Mouse (Mus musculus) gastrocnemius, adult 18-20 months (tissue): ENCODE measurements at regions not wholly inside any gene's neighbourhood (a gene's known extent, or its start where the extent isn't known, plus 50 kb on each side); places are given as distances from the start of the nearest gene placed in this dataset.

Source experiments
- DNase-seq: peaks from one replicate; pipeline ENCODE4 v3.0.0; 2021; ENCODE audit warnings: low spot score

DNA sequence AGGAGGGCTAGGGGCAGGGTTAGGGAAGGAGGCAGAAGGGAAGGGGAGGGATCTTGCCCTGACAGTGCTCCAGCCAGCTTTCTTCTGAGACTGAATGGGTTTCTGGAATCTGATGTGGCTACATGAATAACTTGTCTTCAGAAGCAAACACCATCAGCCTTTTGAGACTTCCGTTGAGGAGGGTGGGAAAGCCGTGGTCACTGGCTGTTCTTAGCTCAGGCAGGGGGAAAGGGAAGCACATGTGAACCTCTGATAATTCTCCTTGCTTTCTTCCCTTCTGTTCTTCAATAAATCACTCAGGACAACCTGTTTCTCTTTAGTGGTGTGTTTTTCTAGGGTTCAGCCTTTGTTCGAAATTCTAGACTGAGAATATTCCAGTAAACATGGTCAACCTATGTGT is 148.9 kb downstream of the Bcl11a start:
- DNase-seq: no peak

DNA sequence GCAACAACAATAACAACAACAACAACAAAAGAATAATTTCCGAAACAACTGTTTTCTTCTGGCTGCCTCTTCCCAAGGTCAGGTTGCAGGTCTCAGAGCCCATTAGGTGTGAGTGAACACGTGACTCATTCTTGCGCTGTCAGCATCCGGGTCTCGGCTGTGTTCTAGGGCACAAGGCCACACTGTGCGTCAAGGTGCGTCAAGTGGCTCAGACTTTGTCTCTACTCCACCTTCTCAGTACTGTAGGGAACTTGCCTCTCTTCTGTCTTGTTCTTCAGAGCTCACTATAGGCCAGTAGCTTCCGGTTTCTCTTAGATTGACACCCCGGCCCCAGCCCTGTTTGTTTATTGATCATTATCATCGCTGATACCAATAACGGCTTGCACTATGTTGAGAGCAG is 155.5 kb downstream of the Bcl11a start:
- no peak for DNase-seq

DNA sequence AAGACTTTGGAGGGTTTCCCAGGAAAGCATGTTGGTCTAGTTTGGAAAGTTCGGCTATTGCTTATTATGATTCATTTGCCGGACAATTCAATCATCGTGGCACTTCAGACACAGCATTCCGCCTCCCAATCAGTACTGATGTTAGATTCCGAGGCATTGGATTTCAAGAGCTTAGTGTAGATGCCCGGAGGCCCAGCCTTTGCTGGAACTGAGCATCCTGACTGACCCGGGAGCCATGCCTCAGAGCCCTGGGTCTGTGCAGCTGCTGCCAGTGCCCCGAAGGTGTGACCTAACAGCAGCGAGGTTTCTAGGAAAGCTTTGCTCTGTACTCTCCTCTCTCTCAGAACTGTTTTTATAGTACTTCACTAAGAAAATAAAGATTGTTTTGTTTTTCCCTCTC is 156.0 kb downstream of the Bcl11a start:
- no peak for DNase-seq

DNA sequence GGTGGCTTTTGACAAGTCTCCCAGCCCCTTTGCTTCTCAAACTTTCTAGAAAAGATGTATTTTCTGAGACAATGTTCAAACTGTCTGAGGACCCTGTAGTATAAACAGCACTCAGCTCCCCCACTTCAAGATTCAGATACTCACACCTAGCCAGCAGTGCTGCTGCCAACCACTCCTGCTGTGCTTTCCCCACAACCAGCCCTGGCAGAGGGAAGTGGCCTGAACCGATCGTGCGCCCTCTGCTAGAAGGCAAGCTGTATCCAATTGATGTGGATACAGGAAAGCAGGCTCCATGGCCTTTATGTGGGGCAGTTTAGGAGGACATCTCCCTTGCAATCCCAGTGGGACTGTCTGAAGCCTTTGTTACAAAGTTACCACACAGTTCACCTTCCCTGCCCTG is 156.6 kb downstream of the Bcl11a start:
- DNase-seq: no peak

DNA sequence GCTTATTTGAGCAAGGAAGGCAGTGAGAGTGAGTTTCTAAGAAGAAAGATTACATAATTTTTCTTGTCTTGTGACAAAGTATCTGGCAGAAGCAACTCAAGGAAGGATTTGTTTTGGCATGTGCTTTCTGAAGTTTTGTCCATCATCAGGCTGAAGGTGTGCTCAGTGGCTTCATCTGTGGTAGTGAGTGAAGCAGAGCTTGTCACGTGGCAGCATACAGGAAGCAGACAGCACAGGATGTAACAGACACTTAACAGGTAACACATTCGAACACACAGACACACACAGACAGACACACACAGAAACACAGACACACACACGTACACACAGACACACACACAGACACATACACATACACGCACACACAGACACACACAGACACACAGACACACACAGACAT is 157.5 kb downstream of the Bcl11a start:
- DNase-seq: no peak

DNA sequence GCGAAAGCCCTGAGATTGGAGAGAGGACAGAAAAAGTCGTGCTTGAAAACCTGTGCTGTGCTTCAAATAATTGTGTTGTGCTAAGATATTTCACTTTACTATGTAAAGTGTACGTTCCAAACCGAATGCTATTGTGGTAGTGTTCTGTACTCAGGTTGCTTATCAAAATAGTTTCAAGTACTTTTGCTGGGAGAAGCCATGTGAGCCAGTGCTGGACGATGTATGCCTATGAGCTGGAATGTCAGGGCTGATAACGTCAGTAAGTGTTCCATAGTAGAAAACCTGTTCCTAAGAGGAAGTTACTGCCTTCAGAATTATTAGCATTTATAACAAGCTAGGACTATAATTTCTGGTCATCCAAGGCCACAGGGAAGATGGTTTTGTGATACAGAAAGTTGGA is 161.8 kb downstream of the Bcl11a start:
- DNase-seq: no peak

DNA sequence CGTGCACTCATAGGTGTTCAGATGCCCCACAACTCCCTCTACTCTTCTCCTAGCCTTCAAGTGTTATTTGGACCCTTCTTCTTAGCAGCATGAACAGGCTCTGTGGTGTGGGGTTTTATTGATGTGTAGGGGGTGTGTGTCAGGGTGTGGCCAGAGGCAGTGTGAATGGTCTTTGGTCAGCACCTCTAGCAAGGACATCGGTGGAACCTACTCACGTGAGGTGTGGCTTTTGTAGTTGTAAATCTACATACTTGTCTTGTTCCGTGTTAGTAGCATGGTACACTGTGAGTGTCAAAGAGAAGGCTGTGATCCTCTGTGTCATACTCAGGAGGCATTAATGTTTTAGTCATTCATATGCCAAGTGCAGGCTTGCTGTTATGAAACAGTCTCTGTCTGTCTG is 164.2 kb downstream of the Bcl11a start:
- no peak for DNase-seq

DNA sequence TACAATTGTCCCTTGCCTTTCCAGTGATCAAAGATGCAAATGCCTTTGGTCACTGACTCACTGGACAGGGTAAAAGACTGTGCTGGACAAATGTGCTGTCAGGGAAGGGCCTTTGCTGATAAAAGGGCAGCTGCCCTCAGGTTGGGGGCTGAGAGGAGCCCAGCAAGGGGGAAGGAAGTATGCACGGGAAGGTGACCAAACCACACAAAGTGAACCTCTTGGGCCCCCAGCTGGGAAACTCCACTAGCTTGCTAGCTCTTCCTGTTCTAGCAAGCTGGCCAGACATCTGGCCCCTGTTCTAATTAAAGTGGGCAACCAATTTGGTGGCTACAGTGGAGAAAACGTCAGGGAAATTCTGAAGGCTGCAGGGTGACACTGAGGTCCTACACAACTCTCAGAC is 165.0 kb downstream of the Bcl11a start:
- no peak for DNase-seq

DNA sequence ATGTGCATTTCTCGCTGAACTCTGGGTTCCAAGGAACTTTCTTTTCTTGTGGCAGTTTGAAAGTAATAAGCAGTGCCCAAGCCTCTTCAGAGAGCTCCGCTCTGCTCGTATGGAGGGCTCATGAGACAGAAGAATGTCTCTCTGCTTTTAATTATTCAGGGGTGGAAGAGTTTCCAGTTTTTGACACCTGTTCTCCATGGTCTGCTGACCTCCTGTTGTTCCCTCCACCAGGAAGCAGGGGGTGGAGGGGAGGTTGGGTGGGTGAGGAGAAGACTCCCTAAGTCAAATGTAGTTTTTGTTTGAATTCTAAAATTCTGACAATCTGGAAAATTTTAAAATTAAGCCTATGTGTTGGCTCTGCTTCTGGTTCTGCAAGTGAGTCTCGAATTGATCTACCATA is 167.5 kb downstream of the Bcl11a start:
- no peak for DNase-seq

DNA sequence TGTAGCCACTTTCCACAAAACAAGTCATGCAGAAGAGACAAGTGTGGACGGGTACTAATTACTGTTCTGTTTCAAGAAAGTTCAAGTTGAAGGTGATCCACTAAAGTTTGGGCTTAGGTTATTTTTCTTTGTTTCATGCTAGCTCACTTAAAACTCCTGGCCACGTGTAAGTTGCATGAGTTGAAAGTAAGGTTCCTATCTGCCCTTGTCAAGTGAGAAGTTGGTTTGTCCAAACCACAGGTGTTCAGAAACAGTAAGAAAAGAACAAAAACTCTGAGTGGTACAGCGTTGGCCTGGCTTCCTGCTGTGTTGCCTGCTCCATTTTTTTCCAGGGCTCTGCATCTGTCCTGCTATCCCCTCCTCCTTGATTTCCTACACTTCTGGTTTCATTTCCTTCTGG is 168.5 kb downstream of the Bcl11a start:
- DNase-seq: no peak

DNA sequence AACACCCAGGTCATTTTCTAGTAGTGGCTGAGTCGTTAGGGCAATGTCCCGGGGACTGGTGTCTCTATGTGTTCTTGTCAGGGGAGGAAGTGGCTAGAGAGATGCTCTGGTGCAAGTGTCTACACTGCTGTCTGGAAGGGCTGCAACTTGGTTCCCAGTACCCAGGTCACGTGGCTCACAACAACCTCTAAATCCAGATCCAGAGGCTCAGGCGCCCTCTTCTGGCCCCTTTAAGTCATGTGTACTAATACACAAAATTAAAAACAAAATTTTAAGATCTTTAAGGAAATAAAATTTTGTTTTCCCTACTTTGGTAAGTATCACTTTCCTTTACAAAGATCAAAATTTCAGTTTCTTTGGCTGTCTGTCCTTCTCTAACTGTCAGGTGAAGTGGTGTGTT is 169.4 kb downstream of the Bcl11a start:
- no peak for DNase-seq

DNA sequence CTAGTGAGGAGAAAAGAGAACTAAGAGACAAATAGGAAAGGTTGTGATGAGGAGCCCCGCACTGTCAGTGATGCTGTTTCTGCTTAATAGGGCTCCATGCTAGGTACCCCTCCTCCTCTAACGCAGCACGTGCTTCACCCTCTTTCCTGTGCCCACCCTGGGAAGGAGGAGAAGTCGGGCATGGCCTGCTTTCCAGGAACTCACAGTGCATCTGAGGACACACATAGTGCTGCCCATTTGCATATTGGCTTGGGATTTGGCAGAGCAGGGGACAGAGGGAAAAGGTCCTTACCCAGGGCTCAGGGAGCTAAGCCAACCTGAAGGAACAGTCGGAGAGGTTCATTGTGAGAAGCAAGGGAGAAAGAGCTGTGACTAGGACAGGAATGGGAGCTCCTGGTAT is 173.7 kb downstream of the Bcl11a start:
- DNase-seq: no peak

DNA sequence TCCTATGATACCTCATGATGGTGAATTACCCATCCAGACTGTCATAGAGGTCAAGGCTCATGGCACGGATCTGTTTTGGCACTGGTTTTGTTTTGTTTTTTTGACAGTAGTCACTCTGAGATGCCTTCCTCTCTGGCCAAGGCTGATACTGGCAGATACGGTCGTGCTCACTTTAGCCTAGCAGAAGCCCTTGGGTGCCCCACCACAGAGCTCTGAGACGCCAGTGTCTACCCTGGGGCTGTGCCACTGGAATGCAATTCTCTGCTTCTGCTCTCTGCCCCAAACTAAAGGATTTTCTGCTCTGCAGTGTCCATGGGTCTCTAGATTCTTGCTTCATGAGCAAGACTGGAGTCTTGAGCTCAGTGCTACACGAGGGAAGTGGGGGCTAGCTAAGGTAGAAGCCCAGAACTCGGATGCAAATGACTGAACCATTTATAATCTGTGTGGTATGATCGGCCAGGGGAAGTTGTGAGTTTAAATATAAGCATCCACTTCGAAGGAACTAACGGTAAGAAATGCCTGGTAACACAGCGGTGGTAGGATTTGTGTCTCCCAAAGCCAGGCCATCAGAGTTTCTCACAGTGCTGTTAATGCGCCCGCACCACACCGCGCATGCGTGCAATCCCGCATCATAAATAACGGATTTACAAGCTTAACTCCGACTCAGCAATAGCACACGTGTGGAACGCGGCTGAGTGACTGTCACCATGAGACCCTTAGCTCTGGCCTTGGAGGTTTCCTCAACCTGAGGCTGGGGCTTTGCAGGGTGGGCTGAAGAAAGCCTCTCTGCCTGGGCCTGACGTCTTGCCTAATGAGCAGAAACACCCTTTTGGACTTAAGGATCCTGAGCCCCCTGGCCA is 177.6 kb downstream of the Bcl11a start:
- DNase-seq: no peak

DNA sequence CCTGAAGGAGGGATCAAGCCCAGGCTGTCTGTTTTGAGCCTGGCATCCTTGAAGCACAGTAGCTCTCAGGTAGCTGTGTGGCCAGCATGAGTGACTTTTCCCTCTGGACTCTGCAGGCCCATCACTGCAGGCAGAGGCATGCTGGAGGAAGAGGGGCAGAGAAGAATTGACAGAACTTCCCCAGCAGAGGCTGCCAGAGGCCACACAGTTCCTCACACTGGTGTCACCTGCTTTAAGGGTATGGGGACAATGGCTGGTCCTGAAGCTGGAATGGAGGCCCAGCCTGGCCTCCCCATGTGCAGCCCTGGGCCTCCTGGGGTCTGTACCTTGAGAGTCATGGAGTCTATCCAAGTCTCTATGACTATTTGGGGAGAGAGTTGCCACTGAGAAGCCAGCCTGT is 179.9 kb downstream of the Bcl11a start:
- DNase-seq: no peak

DNA sequence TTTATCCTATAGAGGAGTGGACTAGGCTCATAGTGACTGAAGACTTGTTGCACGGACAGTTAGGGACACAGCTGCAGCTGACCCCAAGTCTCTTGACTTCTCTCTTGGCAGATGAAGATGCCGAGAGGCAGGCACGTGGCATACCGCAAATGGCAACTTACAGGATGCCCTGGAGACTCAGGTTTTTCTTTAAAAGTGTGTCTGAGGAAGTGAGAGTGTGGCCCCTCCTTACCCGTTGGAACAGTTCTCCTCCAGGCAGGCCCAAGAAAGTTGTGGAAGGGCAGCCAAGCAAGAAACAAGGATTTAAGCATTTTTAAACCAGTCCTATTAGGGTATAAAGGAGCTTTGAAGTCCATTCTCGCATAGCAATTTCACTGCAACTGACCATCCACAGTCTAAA is 180.5 kb downstream of the Bcl11a start:
- no peak for DNase-seq

DNA sequence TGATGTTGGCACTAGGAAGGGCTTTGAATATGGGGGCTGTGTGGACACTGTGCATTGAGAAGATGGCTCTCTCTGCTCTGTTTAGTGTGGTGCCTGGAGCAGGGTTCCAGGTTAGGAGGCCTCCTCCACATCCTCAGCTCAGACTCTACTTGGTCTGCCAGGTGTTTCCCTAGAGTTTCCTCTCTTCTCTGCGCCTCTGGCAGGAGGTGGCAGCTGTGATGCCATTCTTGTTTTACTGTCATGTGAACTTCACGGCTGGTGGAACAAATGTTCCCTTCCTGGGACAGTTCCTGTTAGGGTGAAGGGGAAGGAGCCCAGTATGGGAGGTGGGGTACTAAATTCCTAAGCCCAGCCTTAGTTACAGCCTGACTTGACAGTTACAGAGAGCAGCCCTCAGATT is 181.8 kb downstream of the Bcl11a start:
- no peak for DNase-seq

DNA sequence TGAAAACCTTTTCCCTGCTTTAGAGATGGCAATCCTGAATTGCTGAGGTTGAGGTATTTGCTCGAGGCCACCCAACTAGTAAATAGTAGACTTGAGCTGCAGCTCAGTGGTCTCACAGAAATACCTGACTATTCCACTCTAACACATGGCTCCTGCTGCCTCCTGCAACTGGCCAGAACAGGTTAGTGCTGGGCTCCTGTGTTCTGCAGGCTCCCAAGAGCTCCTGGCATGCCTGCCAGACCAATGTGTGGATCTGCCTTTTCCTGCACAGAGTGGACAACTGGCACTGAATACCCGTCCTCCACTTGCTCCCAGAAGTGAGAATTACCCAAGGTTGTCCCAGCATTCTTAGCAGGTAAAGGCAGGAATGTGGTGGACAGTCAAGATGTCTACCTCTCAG is 191.2 kb downstream of the Bcl11a start:
- DNase-seq: no peak

DNA sequence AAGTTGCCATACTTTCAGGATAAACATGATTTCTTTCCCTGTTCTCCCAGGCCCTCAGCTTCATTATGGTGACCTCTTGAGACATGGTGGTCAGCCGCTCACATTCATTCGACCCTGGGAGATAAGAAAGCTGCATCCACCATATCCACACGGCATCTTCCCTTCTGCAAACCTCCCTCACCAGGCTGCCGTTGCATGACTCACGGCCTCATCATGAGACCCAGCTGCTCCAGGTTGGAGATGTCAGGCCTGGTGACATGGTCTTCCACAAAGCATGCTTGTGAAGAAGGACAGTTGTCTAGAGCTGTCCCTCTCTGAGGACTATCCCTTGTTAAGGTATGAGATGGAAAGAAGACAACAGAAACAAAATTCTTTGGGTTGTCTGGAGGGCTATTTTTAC is 203.8 kb downstream of the Bcl11a start:
- DNase-seq: no peak

DNA sequence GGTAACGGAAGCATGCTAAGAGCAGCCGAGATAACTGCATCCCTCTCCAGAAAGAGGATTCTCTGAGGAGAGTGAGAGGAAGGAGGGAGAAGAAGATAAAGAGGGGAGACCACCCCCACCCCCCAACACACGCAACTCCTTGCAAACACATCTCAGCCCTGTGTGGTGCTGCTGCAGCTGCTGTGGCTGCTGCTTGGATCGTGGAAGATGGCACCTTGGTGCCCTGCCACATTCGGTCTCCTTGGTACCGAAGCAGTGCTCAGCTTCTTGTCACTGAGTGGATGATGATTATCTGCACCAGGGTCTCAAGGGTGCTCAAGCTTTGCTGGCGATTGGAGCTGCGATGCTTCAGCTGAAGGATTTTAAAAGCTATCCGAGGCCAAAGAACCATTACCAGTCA is 204.7 kb downstream of the Bcl11a start:
- no peak for DNase-seq

DNA sequence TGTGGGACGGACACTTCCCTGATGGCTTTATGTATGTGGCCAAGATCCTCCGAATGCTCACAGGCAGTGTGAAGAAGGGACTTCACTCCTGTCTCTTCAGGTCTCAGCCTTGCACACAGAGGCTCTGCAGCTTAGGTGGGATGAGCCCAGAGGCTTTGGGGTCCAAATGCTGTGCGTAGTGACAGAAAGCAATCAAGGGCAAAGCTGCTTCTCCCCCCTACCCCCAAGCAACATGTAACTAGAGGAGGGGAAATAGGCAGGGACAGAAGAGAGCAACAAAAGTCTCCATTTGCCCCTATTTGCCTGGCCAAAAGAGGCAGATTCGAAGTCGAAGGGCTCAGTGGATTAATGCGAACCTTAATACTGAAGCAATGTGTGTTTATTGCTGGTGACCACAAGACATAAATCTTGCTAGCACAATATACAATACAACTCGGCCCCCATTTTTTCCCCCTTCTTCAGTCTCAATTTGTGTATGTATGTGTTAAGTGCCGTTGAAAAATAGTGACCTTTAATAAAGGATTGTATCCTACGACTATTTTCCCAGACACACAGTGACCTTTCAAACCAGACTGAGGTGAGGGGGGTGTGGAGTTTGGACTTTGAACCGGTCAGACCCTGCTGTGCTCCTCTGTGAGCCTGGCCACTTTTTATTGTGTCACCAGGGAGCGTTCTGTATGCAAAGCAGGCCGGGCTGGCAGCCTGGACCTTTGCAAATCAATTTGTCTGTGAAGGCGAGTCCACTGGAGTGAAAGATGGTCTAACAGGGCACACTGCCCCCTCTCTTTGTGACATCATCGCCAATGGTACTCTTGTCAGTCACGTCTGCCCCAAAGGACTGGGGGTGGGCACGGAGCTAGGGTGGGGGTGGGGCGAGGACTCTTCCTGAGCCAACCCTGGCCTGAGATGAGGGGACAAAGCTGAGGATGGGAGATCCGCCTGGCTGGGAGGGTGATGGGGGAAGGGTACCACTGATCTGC is 208.6 kb downstream of the Bcl11a start:
- DNase-seq: no peak

DNA sequence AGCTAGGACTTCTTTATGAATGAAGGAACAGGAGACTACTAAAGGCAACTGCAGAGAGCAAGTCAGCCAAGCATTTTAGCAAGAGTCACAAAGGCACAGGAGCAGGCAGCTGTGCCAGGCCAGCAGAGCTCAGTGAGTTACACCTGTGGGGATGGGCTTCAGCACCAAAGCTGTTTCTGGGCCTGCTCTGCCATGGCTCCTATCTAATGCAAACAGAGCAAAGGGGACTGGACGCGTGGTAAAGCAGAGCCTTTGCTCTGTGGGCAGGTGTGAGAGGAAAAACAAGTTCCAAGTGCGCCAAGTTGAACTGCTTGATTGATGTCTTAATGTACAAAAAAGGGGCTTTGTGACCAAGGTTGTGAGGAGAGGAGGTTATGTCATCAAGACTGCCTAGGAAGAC is 215.4 kb downstream of the Bcl11a start:
- no peak for DNase-seq

DNA sequence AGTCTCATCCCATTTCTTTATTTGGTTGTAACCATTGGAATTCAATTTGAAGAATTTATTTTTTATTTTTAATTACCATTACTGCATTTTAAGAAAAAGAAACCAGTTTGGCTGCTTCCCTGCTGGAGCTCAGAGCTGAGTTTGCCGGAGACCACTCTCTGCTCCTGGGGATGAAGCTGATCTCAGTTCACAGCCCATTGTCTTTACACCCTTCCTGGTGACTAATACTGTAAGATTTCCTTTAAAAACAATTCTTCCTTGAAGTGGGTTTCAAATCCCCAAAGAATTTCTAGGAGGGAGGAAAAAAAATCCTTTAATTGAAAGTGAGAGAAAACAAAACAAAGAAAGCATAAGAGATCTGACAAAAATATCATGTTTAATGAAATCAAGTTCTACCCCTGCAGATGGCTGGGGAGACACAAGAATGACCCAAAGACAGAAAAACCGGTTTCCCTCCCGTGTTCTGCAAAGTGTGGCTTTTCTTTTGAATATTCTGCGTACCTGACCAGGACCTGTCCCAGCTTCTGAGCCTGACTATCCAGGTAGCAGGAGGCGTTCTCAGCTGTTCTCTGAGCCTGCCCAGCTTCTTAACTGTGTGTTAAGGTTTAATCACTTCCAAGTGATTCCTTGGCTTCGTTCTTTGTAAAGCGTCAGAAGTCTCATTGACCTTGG is 216.1 kb downstream of the Bcl11a start:
- DNase-seq: no peak
